Mouse (Mus musculus) stomach, postnatal 0 days (tissue): ENCODE results near the gene Sh3bgrl. TPM values are rescaled to one million over a fixed set of nuclear protein-coding genes. Genes with fewer than 3 reads are reported as not detected.

Experiments
- ATAC-seq: fragments of 200-750 bp; cut with Nextera tagmentation; 2 replicates; pipeline ENCODE4 v1.8.0; 2017; ENCODE audit not compliant: low FRiP score, low TSS enrichment
- DNase-seq: peaks from one replicate; pipeline ENCODE4 v3.0.0-alpha.2; 2016; ENCODE audit warnings: low spot score
- H3K27ac ChIP-seq: fragments of 300-500 bp; sonication (generic); replicated peaks from 2 replicates; pipeline ENCODE4 v1.5.1; 2014; ENCODE audit warnings: mild to moderate bottlenecking, control low read depth
- H3K27me3 ChIP-seq: fragments of 300-500 bp; sonication (generic); 2 replicates; pipeline ENCODE4 v1.6.1; 2014; ENCODE audit warnings: low read length; ENCODE audit not compliant: control insufficient read depth, insufficient read depth
- H3K36me3 ChIP-seq: fragments of 300-500 bp; sonication (generic); 2 replicates; pipeline ENCODE4 v1.6.1; 2014; ENCODE audit warnings: low read length, mixed read lengths; ENCODE audit not compliant: control insufficient read depth, insufficient read depth
- H3K4me1 ChIP-seq: fragments of 300-500 bp; sonication (generic); replicated peaks from 2 replicates; pipeline ENCODE4 v1.6.1; 2014; ENCODE audit warnings: antibody characterized with exemption; ENCODE audit not compliant: control insufficient read depth, insufficient read depth
- H3K4me2 ChIP-seq: fragments of 300-500 bp; sonication (generic); replicated peaks from 2 replicates; pipeline ENCODE4 v1.6.1; 2014; ENCODE audit warnings: low read depth, mild to moderate bottlenecking, control low read depth, moderate library complexity
- H3K4me3 ChIP-seq: fragments of 300-500 bp; sonication (generic); 2 replicates; pipeline ENCODE4 v1.5.1; 2014; ENCODE audit warnings: low read depth, low read length, control low read depth
- H3K9ac ChIP-seq: fragments of 300-500 bp; sonication (generic); 2 replicates; pipeline ENCODE4 v1.6.1; 2014; ENCODE audit warnings: mild to moderate bottlenecking, low read length, control low read depth, mixed read lengths
- H3K9me3 ChIP-seq: fragments of 300-500 bp; sonication (generic); 2 replicates; pipeline ENCODE4 v1.6.1; 2016; ENCODE audit warnings: low read length; ENCODE audit not compliant: control insufficient read depth
- CTCF ChIP-seq: IDR thresholded peaks from 2 replicates; pipeline ENCODE4 v1.5.1; 2016; ENCODE audit warnings: antibody characterized with exemption, low read depth, mild to moderate bottlenecking, moderate library complexity
- EP300 ChIP-seq: optimal IDR thresholded peaks from 2 replicates; pipeline ENCODE3; 2016; ENCODE audit warnings: antibody characterized with exemption
- WGBS: fragments of 180-500 bp; shearing (Covaris S2); extraction: QIAGEN DNeasy Blood & Tissue Kit; methylation state at CpG from one replicate; pipeline ENCODE4 v1.1.7; 2014; 5-methylcytosine and 5-hydroxymethylcytosine counted together
- polyA plus RNA-seq: library from polyadenylated mRNA; unstranded; fragments of >200 nt; fragmentation: Nextera tagmentation; extraction: Ambion mirVana; gene quantifications from 2 replicates; pipeline ENCODE4 v1.2.1, GENCODE M21; 2015

Sh3bgrl gene
- polyA plus RNA-seq, 1 experiment from 2014 or later, result 66.8 TPM

GRCm38 (mm10) chrX:109113401-109114280 lies 18.5 kb downstream of the Sh3bgrl start:
- H3K4me2 ChIP-seq, result no peak overlapping the region
- H3K4me1 ChIP-seq, result no peaks in the 10 kb centered on the region
- H3K27me3 ChIP-seq, result no peaks in the 10 kb centered on the region
- no peaks in the 10 kb centered on the region for H3K36me3 ChIP-seq
- 30% methylated on average over 7 of the region's 7 CpGs for WGBS
- no peak overlapping the region for H3K27ac ChIP-seq
- H3K9ac ChIP-seq, result no peak overlapping the region
- no peak for TF ChIP-seq EP300
- no peak for TF ChIP-seq CTCF
- H3K9me3 ChIP-seq, result no peaks in the 10 kb centered on the region
- DNase-seq (no peak), ATAC-seq (no peak)
- no peak overlapping the region for H3K4me3 ChIP-seq

- DNase-seq, result no peak
- no peak for ATAC-seq
- H3K9me3 ChIP-seq, result no peaks in the 10 kb centered on the region
- no peaks in the 10 kb centered on the region for H3K4me1 ChIP-seq
- no peak overlapping the region for H3K4me2 ChIP-seq
- H3K27ac ChIP-seq, result no peak overlapping the region
- H3K36me3 ChIP-seq, result no peaks in the 10 kb centered on the region
- 72% methylated on average over 14 of the region's 14 CpGs for WGBS
- no peak overlapping the region for H3K4me3 ChIP-seq
- no peak overlapping the region for H3K9ac ChIP-seq
- H3K27me3 ChIP-seq, result no peaks in the 10 kb centered on the region
- TF ChIP-seq CTCF (no peak), EP300 (no peak)
Measured at GRCm38 (mm10) chrX:109119829-109120826, 25.0 kb downstream of the Sh3bgrl start.

GRCm38 (mm10) chrX:109121161-109121560 lies 26.0 kb downstream of the Sh3bgrl start:
- no peak for ATAC-seq
- WGBS, result 46% methylated on average over 9 of the region's 9 CpGs
- DNase-seq, result no peak

GRCm38 (mm10) chrX:109122670-109123069 lies 27.5 kb downstream of the Sh3bgrl start:
- Histone ChIP-seq H3K27me3 (no peaks in the 10 kb centered on the region), H3K9me3 (no peaks in the 10 kb centered on the region), H3K4me3 (no peak overlapping the region), H3K9ac (no peak overlapping the region), H3K36me3 (no peaks in the 10 kb centered on the region), H3K27ac (no peak overlapping the region), H3K4me2 (no peak overlapping the region), H3K4me1 (no peaks in the 10 kb centered on the region)
- DNase-seq, result no peak
- WGBS, result 20% methylated on average over 1 of the region's 1 CpGs
- ATAC-seq, result no peak
- TF ChIP-seq EP300, result no peak
- TF ChIP-seq CTCF, result no peak

More at GRCm38 (mm10) chrX:109121161-109121560, 26.0 kb downstream of the Sh3bgrl start:
- Histone ChIP-seq H3K27ac (no peak overlapping the region), H3K9me3 (no peaks in the 10 kb centered on the region), H3K27me3 (no peaks in the 10 kb centered on the region), H3K4me1 (no peaks in the 10 kb centered on the region), H3K9ac (no peak overlapping the region), H3K4me3 (no peak overlapping the region), H3K36me3 (no peaks in the 10 kb centered on the region), H3K4me2 (no peak overlapping the region)
- TF ChIP-seq CTCF, result no peak
- no peak for TF ChIP-seq EP300

- Histone ChIP-seq H3K9ac (no peak overlapping the region), H3K27ac (no peak overlapping the region), H3K4me2 (no peak overlapping the region), H3K27me3 (no peaks in the 10 kb centered on the region), H3K9me3 (no peaks in the 10 kb centered on the region), H3K4me3 (no peak overlapping the region), H3K4me1 (no peaks in the 10 kb centered on the region), H3K36me3 (no peaks in the 10 kb centered on the region)
- no peak for DNase-seq
- ATAC-seq, result no peak
- TF ChIP-seq CTCF (no peak), EP300 (no peak)
Measured at GRCm38 (mm10) chrX:109123762-109124161, 28.6 kb downstream of the Sh3bgrl start.
